Mouse (Mus musculus) stomach, embryonic 15.5 days (tissue): ENCODE data around the gene Bub1. TPM values are rescaled to one million over a fixed set of nuclear protein-coding genes. Genes with fewer than 3 reads are reported as not detected.

ENCODE experiments used
- ATAC-seq: fragments of 200-750 bp; cut with Nextera tagmentation; 2 replicates; pipeline ENCODE4 v1.8.0; 2017; ENCODE audit warnings: low read depth, moderate number of reproducible peaks, moderate TSS enrichment; ENCODE audit not compliant: insufficient read depth, low FRiP score
- H3K27ac ChIP-seq: fragments of 300-500 bp; sonication (generic); 2 replicates; pipeline ENCODE4 v1.5.1; 2015; ENCODE audit warnings: mild to moderate bottlenecking, inconsistent platforms
- H3K27me3 ChIP-seq: fragments of 300-500 bp; sonication (generic); replicated peaks from 2 replicates; pipeline ENCODE4 v1.6.1; 2015; ENCODE audit warnings: inconsistent platforms
- H3K36me3 ChIP-seq: fragments of 300-500 bp; sonication (generic); 2 replicates; pipeline ENCODE4 v1.6.1; 2015; ENCODE audit warnings: inconsistent platforms
- H3K4me1 ChIP-seq: fragments of 300-500 bp; sonication (generic); 2 replicates; pipeline ENCODE4 v1.6.1; 2015; ENCODE audit warnings: inconsistent platforms
- H3K4me2 ChIP-seq: fragments of 300-500 bp; sonication (generic); 2 replicates; pipeline ENCODE4 v1.6.1; 2015; ENCODE audit warnings: mild to moderate bottlenecking, inconsistent platforms
- H3K4me3 ChIP-seq: fragments of 300-500 bp; sonication (generic); replicated peaks from 2 replicates; pipeline ENCODE4 v1.5.1; 2015; ENCODE audit warnings: inconsistent platforms
- H3K9ac ChIP-seq: fragments of 300-500 bp; sonication (generic); 2 replicates; pipeline ENCODE4 v1.6.1; 2015; ENCODE audit warnings: inconsistent platforms
- H3K9me3 ChIP-seq: fragments of 300-500 bp; sonication (generic); 2 replicates; pipeline ENCODE4 v1.6.1; 2016; ENCODE audit warnings: inconsistent platforms
- WGBS: fragments of 180-500 bp; shearing (Covaris S2); methylation state at CpG from one replicate; pipeline ENCODE4 v1.1.7; 2015; 5-methylcytosine and 5-hydroxymethylcytosine counted together
- polyA plus RNA-seq: library from polyadenylated mRNA; unstranded; fragments of >200 nt; fragmentation: Nextera tagmentation; extraction: Ambion mirVana; gene quantifications from 2 replicates; pipeline ENCODE4 v1.2.1, GENCODE M21; 2015

Bub1 gene
- polyA plus RNA-seq, 1 experiment from 2014 or later, result 36.9 TPM

DNA sequence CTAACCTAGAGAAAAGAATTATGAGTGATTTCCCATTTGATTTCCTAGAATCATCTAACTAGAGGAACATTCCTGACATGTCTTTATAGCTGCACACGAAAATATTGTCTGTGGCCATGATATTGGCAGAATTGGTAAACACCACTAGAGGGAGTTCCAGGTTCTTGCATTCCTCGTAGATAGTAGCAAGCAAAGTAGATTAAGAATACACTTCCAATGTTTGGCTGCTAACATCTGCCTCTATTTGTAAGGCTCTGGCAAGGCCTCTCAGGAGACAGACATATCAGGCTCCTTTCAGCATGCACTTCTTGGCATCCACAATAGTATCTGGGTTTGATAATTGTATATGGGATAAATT, 1.1 kb upstream of the Bub1 start:
- H3K4me2 ChIP-seq, result no peak overlapping the region
- peaks cover 3% of the 10 kb centered on the region; the same call in 1 of the 2 replicates for H3K4me1 ChIP-seq
- WGBS, result 27% methylated on average over 2 of the region's 2 CpGs
- H3K4me3 ChIP-seq, result no peak overlapping the region
- H3K36me3 ChIP-seq, result no peaks in the 10 kb centered on the region
- H3K9me3 ChIP-seq, result no peaks in the 10 kb centered on the region
- ATAC-seq, result no peak
- H3K9ac ChIP-seq, result no peak overlapping the region
- H3K27ac ChIP-seq, result no peak overlapping the region
- H3K27me3 ChIP-seq, result 0 out of 2 replicates have a peak, but pooled peaks cover 4% of the 10 kb centered on the region

DNA sequence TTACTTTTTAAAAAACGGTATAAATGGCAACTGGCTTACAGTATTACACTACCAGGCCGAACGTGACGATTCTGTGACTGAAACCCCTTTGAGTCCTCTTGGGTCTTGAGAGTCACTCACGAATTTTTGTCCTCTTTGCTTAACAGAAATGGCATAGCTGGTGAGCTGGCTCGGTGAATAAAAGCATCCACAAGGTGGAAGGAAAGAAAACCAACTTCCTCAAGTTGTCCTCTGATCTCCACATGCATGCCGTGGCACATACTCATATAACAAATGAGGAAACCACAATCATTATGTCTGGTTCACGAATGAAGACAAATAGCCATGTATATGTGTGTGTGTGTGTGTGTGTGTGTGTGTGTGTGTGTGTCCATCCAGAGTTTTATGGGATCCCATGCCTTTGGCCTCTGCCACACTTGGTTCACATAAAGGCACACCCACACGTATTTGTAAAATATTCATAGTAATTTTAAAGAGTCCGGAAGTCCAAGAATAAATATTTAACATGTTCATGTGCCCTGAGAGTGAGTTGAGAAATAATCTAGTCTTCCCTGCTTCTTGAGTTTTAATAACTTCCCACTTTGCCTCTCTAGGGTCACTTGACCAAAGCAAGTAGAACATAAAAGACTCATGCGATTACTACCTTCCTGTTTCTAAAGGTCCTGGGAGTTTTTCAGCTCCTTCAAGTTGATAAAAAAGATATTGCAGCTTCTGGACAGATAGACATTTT, 603 bp upstream of the Bub1 start:
- H3K9me3 ChIP-seq, result no peaks in the 10 kb centered on the region
- H3K4me2 ChIP-seq, result peak overlapping the region; percentile 88
- H3K4me1 ChIP-seq, result peaks cover 3% of the 10 kb centered on the region; the same call in 1 of the 2 replicates
- ATAC-seq, result no peak; the same call in 1 of the 2 replicates
- no peaks in the 10 kb centered on the region for H3K36me3 ChIP-seq
- WGBS, result 30% methylated on average over 11 of the region's 11 CpGs
- H3K27me3 ChIP-seq, result 0 out of 2 replicates have a peak, but pooled peaks cover 4% of the 10 kb centered on the region
- H3K4me3 ChIP-seq, result peak overlapping the region; percentile 88
- 0 out of 2 replicates have a peak overlapping the region, but pooled peaks have one; percentile 9 for H3K9ac ChIP-seq
- no peak overlapping the region for H3K27ac ChIP-seq

DNA sequence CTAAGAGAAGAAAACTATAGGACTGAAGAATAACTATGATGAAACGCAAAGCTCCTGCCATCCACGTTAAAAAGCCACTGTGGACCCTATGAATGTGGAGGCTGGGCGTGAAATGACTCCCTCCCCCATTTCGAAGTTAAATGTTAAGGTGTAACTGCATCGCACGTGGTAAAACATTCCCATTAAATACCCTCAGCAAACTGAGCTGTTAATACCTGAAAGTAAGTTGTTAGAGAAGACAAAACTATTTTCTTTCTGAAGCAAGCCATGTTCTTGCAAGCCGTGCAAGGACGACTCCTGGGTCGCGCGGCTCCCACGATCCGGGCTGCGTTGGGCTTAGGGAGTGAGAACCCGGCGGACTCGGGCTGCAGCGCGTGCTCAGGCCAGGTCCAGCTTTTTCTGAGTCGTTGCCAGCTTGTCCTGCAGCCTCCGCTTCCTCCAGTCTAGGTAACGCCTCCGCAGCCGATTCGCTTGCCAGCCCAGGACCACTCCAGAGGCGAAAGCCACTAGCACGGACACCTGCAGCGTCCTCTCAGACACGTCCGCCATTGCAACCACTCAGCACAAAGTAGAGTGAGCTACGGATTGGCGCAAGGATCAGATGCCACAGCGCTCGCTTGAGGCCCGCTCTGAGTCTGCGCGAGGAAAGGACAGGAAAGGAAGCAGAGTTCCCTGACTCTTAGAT, 39.6 kb downstream of the Bub1 start, which contains the start of gene Mtln:
Mtln (minus strand) TSS at position 570 of the 685 bp plus-strand sequence.
- Histone ChIP-seq H3K36me3 (no peaks in the 10 kb centered on the region), H3K9me3 (no peaks in the 10 kb centered on the region), H3K4me2 (peak within 1 kb of the TSS; percentile 56), H3K4me3 (peak within 1 kb of the TSS; percentile 75), H3K27me3 (no peaks in the 10 kb centered on the region), H3K9ac (peak within 1 kb of the TSS; percentile 68), H3K27ac (peak within 1 kb of the TSS; percentile 86), H3K4me1 (peaks cover 11% of the 10 kb centered on the region)
- ATAC-seq, result peak; percentile 96
- WGBS, result 2% methylated on average over 37 of the region's 37 CpGs

DNA sequence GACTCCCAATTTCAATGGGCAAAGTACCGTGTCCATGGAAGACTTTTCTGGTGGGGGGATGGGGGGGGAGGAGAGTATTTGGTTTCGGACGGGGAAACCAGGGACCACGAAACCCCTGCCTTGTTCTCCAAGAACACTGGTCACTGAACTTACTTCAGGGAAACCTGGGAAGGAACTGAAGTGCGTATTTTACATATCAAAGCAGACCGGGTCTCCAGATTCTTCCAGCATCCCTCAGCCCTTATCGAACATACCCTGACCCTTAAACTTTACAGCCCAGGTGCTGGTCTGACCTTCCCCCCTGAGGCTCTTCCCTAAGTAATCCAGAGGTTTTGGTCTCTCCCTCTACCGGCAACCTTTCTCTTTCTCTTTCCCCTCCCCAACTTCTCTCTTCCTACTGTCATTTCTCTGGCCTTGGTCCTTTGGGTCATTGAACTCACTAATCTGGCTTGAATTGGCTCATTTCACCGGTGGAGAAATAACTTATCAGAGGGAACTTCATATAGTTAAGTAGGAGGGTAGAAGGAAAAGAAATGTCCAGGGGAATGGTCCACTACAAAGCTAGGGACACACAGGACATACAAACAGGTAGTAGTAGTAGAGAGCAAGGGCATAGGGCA, 41.9 kb downstream of the Bub1 start:
- H3K4me1 ChIP-seq, result peaks cover 11% of the 10 kb centered on the region
- no peaks in the 10 kb centered on the region for H3K36me3 ChIP-seq
- ATAC-seq, result no peak
- H3K4me3 ChIP-seq, result peak overlapping the region; percentile 78
- no peak overlapping the region for H3K27ac ChIP-seq
- peak overlapping the region; percentile 71 for H3K4me2 ChIP-seq
- no peak overlapping the region for H3K9ac ChIP-seq
- no peaks in the 10 kb centered on the region for H3K27me3 ChIP-seq
- no peaks in the 10 kb centered on the region for H3K9me3 ChIP-seq
- WGBS, result 25% methylated on average over 9 of the region's 9 CpGs

DNA sequence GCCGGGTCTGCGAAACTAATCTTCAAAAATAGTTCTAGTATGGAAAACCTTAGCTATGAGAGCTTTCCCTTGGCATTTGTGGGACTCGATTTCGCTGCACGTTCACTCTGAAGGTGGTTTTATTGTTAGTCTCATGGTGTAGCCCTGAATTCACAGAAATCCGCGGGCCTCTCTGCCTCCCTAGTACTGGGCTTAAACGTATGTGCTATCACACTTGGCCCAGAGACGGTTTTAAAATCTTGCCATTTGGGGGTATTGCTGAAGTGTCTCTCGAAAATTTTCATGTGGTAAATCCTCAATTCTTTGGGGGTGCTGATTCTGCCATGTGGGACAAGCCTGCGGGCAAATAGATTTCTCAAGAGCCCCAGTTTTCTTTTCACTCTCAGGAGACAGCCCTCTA, 42.5 kb downstream of the Bub1 start:
- Histone ChIP-seq H3K27me3 (no peaks in the 10 kb centered on the region), H3K9me3 (no peaks in the 10 kb centered on the region), H3K4me3 (peak overlapping the region; percentile 78), H3K27ac (peak overlapping the region; percentile 3; the same call in 1 of the 2 replicates), H3K9ac (peak overlapping the region; percentile 57), H3K4me2 (peak overlapping the region; percentile 71), H3K4me1 (peaks cover 11% of the 10 kb centered on the region), H3K36me3 (no peaks in the 10 kb centered on the region)
- WGBS, result 6% methylated on average over 11 of the region's 11 CpGs
- ATAC-seq, result no peak

DNA sequence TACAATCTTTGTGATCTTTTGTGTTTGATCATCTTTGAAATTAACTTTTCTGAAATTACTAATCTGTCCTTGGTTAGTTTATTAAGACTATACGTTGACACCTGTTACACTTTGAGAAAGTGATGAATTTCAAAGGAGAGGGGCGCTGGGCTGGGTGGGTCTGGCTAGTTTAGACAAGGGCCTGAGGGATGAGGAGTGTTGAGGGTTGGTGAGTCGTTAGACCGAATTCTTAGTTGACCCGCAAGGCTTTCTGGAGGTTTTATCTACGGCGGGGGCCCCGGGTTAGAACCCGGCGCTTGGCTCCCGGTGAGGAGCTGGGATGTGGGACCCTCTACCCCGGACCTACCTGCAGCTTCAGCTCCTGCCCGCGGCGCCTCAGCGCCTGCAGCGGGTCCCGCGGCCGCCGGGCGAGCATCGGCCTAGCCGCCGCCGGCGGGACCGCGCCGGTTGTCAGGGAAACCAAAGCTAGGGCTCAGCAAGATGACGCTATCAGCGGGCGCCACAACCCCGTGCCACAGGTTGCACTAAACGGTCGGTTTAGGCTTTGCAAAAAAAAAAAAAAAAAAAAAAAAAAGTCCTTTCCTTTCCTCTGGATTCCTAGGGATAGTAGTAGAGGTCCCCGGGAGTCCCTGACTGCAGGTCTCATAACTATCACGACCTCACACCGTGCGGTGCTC, 43.1 kb downstream of the Bub1 start, which contains the start of gene Nphp1:
Nphp1 (minus strand) TSS at position 458 of the 677 bp plus-strand sequence.
- Histone ChIP-seq H3K4me2 (peak within 1 kb of the TSS; percentile 71), H3K27ac (peak within 1 kb of the TSS; percentile 3; the same call in 1 of the 2 replicates), H3K36me3 (no peaks in the 10 kb centered on the region), H3K9me3 (no peaks in the 10 kb centered on the region), H3K4me1 (peaks cover 11% of the 10 kb centered on the region), H3K9ac (peak within 1 kb of the TSS; percentile 57), H3K27me3 (no peaks in the 10 kb centered on the region), H3K4me3 (peak within 1 kb of the TSS; percentile 78)
- ATAC-seq, result peak; percentile 81
- under 1% methylated on average over 40 of the region's 40 CpGs for WGBS

DNA sequence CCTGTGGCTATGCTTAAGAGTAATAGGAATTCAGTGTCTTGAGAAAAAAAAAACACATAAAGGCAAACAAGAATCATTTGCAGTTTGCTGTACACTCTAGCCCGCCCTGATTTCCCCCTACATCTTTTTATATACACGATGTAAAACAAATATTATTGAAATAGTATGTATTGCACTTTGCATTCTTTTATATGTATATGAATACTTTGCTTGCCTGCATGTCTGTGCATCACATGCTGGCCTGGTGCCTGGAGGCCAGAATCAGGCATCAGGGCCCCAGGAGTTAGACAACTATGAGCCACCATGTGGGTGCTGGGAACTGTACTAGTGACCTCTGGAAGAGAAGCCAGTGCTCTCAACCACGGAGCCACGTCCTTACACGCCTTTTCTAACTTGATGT, 44.4 kb downstream of the Bub1 start:
- H3K9me3 ChIP-seq, result no peaks in the 10 kb centered on the region
- no peak overlapping the region for H3K4me2 ChIP-seq
- peaks cover 11% of the 10 kb centered on the region for H3K4me1 ChIP-seq
- ATAC-seq, result no peak
- no peak overlapping the region for H3K4me3 ChIP-seq
- WGBS, result 85% methylated on average over 5 of the region's 5 CpGs
- H3K27me3 ChIP-seq, result no peaks in the 10 kb centered on the region
- no peak overlapping the region for H3K27ac ChIP-seq
- H3K36me3 ChIP-seq, result no peaks in the 10 kb centered on the region
- no peak overlapping the region for H3K9ac ChIP-seq

DNA sequence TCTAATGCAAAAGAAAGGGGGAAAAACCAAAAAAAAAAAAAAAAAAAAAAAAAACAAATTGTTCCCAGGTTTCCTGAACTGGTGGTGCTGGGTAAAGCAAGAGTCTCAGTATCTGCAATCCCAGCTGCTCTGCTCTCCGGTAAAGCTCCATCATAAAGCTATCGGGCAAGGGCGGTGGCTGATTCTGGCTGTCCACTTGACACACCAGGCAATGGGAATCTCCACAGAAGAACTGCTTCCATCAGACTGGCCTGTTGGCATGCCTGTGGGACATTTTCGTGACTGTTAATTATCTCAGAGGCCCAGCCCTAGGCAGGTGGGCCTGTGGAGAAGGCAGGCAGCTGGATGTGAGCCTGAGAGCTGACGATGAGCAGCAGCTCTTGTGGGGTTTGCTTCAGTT, 53.2 kb downstream of the Bub1 start:
- 80% methylated on average over 5 of the region's 5 CpGs for WGBS
- Histone ChIP-seq H3K36me3 (no peaks in the 10 kb centered on the region), H3K9ac (no peak overlapping the region), H3K9me3 (no peaks in the 10 kb centered on the region), H3K4me3 (no peak overlapping the region), H3K4me2 (no peak overlapping the region), H3K27me3 (no peaks in the 10 kb centered on the region), H3K4me1 (no peaks in the 10 kb centered on the region), H3K27ac (no peak overlapping the region)
- ATAC-seq, result no peak

DNA sequence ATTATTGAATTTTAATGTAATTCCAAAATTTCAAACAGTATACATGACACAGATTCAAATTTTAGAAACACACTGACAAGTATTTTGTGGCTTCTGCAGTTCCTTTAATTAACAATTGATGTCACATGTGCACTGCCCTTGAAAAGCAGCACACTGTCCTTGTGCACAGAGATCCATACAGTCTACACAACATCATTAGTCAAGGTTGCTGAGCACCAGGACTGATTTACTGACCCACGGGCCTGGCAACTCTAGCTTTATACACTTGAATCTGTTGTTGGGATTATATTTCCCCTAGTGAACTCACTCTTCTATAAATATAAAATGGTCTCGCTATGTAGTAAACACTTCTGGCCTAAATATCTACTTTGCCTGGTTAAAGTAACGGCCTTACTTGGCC, 56.7 kb downstream of the Bub1 start:
- H3K27me3 ChIP-seq, result no peaks in the 10 kb centered on the region
- H3K9ac ChIP-seq, result no peak overlapping the region
- no peaks in the 10 kb centered on the region for H3K4me1 ChIP-seq
- H3K4me3 ChIP-seq, result no peak overlapping the region
- H3K4me2 ChIP-seq, result no peak overlapping the region
- H3K27ac ChIP-seq, result no peak overlapping the region
- 71% methylated on average over 3 of the region's 3 CpGs for WGBS
- H3K9me3 ChIP-seq, result no peaks in the 10 kb centered on the region
- 0 out of 2 replicates have a peak, but pooled peaks cover 4% of the 10 kb centered on the region for H3K36me3 ChIP-seq
- ATAC-seq, result no peak

DNA sequence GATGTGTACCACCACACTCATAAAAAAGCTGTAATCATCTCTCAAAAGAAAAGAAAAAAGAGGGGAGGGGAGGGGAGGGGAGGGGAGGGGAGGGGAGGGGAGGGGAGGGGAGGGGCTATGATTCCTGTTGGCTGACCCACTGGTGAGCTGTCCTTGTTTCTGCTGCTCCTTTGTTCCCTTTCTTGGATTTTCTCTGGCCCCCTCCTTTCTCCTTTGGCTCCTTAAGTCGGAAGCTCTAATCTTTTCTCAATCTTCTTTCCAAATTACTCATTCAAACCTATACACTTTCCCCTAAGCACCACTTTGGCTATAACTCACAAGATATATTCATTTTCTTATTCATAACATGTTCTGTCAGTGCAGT, 57.1 kb downstream of the Bub1 start:
- Histone ChIP-seq H3K4me3 (no peak overlapping the region), H3K9ac (no peak overlapping the region), H3K4me1 (no peaks in the 10 kb centered on the region), H3K27me3 (no peaks in the 10 kb centered on the region), H3K36me3 (peaks cover 8% of the 10 kb centered on the region; the same call in 1 of the 2 replicates), H3K9me3 (no peaks in the 10 kb centered on the region), H3K4me2 (no peak overlapping the region), H3K27ac (no peak overlapping the region)
- 56% methylated on average over 1 of the region's 1 CpGs for WGBS
- ATAC-seq, result no peak

DNA sequence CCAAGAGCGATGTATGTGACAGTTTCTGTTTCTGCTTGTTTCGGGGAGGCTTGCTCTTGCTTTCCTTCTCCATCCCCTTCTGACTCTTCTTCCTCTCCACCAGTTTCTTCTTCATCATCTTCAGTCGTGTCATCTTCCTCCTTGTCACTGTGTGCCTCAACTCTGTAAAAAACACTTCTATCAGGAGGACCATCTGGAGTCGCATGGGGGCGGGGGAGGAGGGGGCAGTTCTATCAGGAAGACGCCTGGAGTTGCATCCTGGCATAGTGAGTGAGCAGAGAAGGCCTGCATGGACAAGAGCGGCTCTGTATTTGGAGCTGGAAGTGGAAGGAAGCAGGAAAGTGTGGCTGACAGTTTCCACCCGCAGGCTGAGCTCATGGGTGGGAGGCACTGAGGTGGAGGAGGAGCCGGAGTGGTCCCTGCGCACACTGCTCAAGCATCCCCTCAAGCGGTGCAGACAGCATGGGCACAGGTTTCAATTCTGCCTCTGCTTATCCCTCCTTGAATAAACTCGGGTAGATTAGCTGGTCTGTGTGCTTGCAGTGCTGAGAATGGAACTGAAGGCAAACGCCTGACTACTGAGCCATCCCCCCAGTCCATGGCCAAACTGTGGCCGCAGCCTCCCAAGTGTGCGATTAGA, 57.6 kb downstream of the Bub1 start:
- Histone ChIP-seq H3K4me1 (no peaks in the 10 kb centered on the region), H3K9me3 (no peaks in the 10 kb centered on the region), H3K4me3 (no peak overlapping the region), H3K9ac (no peak overlapping the region), H3K36me3 (peaks cover 11% of the 10 kb centered on the region; the same call in 1 of the 2 replicates), H3K27ac (no peak overlapping the region), H3K27me3 (no peaks in the 10 kb centered on the region), H3K4me2 (no peak overlapping the region)
- 64% methylated on average over 15 of the region's 15 CpGs for WGBS
- ATAC-seq, result no peak
